Mouse (Mus musculus) neural tube, embryonic 13.5 days (tissue): ENCODE measurements around the gene Atpaf1. TPM values are rescaled to one million over a fixed set of nuclear protein-coding genes. Genes with fewer than 3 reads are reported as not detected.

Source experiments
- ATAC-seq: fragments of 200-750 bp; cut with Nextera tagmentation; 2 replicates; pipeline ENCODE4 v1.8.0; 2017; ENCODE audit warnings: low read depth, mild to moderate bottlenecking, moderate TSS enrichment, moderate library complexity
- H3K27ac ChIP-seq: fragments of 300-500 bp; sonication (generic); replicated peaks from 2 replicates; pipeline ENCODE4 v1.5.1; 2015; ENCODE audit warnings: moderate library complexity, mild to moderate bottlenecking, inconsistent platforms
- H3K27me3 ChIP-seq: fragments of 300-500 bp; sonication (generic); 2 replicates; pipeline ENCODE4 v1.6.1; 2015; ENCODE audit warnings: mild to moderate bottlenecking, inconsistent platforms
- H3K36me3 ChIP-seq: fragments of 300-500 bp; sonication (generic); 2 replicates; pipeline ENCODE4 v1.6.1; 2015; ENCODE audit warnings: mild to moderate bottlenecking, inconsistent platforms
- H3K4me1 ChIP-seq: fragments of 300-500 bp; sonication (generic); replicated peaks from 2 replicates; pipeline ENCODE4 v1.6.1; 2015; ENCODE audit warnings: inconsistent platforms
- H3K4me2 ChIP-seq: fragments of 300-500 bp; sonication (generic); 2 replicates; pipeline ENCODE4 v1.6.1; 2015; ENCODE audit warnings: inconsistent platforms, mild to moderate bottlenecking, moderate library complexity
- H3K4me3 ChIP-seq: fragments of 300-500 bp; sonication (generic); 2 replicates; pipeline ENCODE4 v1.5.1; 2015; ENCODE audit warnings: mild to moderate bottlenecking, inconsistent platforms
- H3K9ac ChIP-seq: fragments of 300-500 bp; sonication (generic); 2 replicates; pipeline ENCODE4 v1.6.1; 2015; ENCODE audit warnings: moderate library complexity, mild to moderate bottlenecking, inconsistent platforms
- H3K9me3 ChIP-seq: fragments of 300-500 bp; sonication (generic); 2 replicates; pipeline ENCODE4 v1.6.1; 2016; ENCODE audit warnings: inconsistent platforms
- WGBS: fragments of 180-500 bp; shearing (Covaris S2); methylation state at CpG from one replicate; pipeline ENCODE4 v1.1.7; 2015; 5-methylcytosine and 5-hydroxymethylcytosine counted together
- polyA plus RNA-seq: library from polyadenylated mRNA; unstranded; fragments of >200 nt; fragmentation: Nextera tagmentation; extraction: Ambion mirVana; gene quantifications from 2 replicates; pipeline ENCODE4 v1.2.1, GENCODE M21; 2015

Atpaf1 gene
- 32.1 and 38.9 TPM in 2 replicates for polyA plus RNA-seq

DNA sequence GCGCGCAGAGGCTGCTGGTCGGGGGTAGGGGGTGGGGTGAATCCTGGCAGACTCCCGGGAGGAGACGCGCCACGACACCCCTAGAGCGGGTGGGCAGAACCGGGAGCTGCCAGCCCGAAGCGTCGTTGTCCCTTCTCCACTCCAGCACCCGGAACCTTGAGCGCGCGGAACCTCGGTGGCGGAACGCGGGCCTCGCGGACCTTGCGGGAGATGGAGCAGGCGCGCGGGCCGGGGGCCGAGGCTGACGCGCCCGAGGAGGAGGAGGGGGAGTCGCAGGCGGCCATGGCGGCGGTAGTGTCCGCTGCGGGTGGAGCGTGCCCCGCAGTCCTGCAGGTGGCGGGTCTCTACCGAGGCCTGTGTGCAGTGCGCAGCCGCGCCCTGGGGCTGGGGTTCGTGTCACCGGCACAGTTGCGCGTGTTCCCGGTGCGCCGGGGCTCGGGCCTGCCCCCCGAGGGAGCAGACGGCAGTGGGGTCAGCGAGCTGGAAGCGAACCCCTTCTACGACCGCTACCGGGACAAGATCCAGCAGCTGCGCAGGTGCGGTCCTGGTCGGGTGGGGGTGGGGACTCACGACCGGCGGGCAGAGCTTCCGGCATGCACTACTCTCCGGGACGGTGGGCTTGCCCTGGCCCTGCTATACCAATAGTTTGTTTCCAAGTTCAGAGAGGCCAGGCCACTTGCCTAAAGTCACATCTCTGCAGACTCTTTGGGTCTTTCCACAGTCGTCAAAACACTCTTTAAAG, at the start of gene Atpaf1:
Gene Atpaf1 (plus strand): TSS at position 44 of the 742 bp plus-strand sequence.
- ATAC-seq: peak; percentile 93
- peak within 1 kb of the TSS; percentile 71 for H3K4me2 ChIP-seq
- no peaks in the 10 kb centered on the region for H3K9me3 ChIP-seq
- H3K27me3 ChIP-seq: no peaks in the 10 kb centered on the region
- peaks cover 13% of the 10 kb centered on the region for H3K36me3 ChIP-seq
- peak within 1 kb of the TSS; percentile 52; the same call in 1 of the 2 replicates for H3K27ac ChIP-seq
- peaks cover 19% of the 10 kb centered on the region for H3K4me1 ChIP-seq
- peak within 1 kb of the TSS; percentile 72 for H3K4me3 ChIP-seq
- H3K9ac ChIP-seq: peak within 1 kb of the TSS; percentile 83
- under 1% methylated on average over 67 of the region's 69 CpGs for WGBS

DNA sequence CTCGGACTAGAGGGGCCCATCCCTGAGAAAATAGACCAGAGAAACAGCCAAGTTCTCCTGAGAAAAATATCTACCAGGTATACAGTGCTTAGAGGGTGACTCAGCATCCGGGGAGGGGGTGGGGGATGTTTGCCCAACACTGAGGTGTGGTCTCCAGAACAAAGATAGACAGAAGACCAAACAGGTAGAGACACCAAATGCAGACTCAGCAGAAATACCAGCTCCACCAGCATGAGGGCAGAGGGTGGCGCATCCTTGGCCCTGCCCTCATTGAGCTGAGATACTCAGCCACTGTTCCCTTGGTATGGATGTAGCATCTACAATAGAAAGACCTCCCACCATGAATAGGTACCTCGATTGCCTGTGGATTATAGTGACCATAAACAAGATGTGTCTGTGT, 49.7 kb upstream of the Atpaf1 start:
- Histone ChIP-seq H3K27me3 (peaks cover 25% of the 10 kb centered on the region), H3K27ac (no peak overlapping the region), H3K9ac (no peak overlapping the region), H3K9me3 (no peaks in the 10 kb centered on the region), H3K36me3 (peaks cover under 1% of the 10 kb centered on the region), H3K4me3 (no peak overlapping the region), H3K4me1 (peaks cover 24% of the 10 kb centered on the region), H3K4me2 (no peak overlapping the region)
- no peak for ATAC-seq
- 63% methylated on average over 4 of the region's 4 CpGs for WGBS

DNA sequence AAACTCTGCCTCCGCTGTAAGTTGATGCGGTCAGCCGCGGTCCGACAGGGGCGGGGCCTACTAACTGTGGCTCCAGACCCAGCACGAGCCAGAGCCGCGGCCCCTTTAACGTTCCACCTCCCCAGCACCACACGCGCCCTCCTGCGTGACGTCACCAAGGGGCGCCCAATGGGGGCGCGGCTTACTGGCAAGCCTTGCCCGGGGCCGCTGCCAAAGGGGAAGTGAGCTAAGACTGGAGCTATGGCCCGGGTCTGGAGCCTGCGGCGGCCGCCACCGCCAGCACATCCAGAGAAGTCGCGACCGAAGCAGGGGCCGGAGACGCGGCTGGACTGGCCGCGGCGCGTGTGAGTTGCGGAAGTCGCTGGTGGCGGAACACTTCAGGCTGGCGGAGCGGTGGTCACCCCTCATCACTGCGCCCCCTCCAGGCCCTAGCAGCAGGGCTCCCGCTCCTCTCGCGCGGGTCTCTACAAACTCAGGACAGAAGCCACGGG, 47.0 kb upstream of the Atpaf1 start, which contains the start of gene Efcab14:
Gene Efcab14 (plus strand): TSS at position 194 of the 491 bp plus-strand sequence.
- Histone ChIP-seq H3K4me2 (peak within 1 kb of the TSS; percentile 88), H3K4me1 (peaks cover 28% of the 10 kb centered on the region), H3K9me3 (no peaks in the 10 kb centered on the region), H3K4me3 (peak within 1 kb of the TSS; percentile 78), H3K27me3 (peaks cover 12% of the 10 kb centered on the region), H3K9ac (peak within 1 kb of the TSS; percentile 92), H3K27ac (peak within 1 kb of the TSS; percentile 89), H3K36me3 (peaks cover 26% of the 10 kb centered on the region)
- ATAC-seq: peak; percentile 99
- WGBS: under 1% methylated on average over 45 of the region's 45 CpGs

DNA sequence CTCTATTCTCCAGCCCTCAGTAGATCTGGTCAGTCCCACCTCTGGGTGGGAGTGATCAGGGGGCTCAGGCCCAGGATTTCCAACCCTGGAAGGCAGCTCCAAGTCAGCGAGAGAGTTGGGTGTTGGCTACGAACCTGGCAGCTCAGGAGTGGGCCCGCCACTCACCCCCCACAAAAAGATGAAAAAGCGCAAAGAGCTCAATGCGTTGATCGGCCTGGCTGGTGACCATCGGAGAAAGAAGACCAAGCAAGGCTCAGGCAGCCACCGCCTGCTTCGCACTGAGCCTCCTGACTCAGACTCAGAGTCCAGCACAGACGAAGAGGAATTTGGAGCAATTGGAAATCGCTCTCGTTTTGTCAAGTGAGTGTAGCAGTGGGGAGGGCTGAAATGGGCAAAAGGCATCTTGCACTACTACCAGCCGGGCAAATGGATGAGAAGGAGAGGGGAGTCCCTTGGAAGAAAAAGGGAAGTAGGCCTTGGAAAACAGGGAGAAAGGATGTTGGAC, 46.1 kb upstream of the Atpaf1 start:
- H3K4me3 ChIP-seq: peak overlapping the region; percentile 78
- H3K36me3 ChIP-seq: peaks cover 34% of the 10 kb centered on the region
- no peaks in the 10 kb centered on the region for H3K9me3 ChIP-seq
- WGBS: 52% methylated on average over 13 of the region's 13 CpGs
- H3K4me1 ChIP-seq: peaks cover 28% of the 10 kb centered on the region
- H3K4me2 ChIP-seq: peak overlapping the region; percentile 88
- peak overlapping the region; percentile 92 for H3K9ac ChIP-seq
- ATAC-seq: no peak
- H3K27ac ChIP-seq: no peak overlapping the region
- peaks cover 11% of the 10 kb centered on the region for H3K27me3 ChIP-seq

DNA sequence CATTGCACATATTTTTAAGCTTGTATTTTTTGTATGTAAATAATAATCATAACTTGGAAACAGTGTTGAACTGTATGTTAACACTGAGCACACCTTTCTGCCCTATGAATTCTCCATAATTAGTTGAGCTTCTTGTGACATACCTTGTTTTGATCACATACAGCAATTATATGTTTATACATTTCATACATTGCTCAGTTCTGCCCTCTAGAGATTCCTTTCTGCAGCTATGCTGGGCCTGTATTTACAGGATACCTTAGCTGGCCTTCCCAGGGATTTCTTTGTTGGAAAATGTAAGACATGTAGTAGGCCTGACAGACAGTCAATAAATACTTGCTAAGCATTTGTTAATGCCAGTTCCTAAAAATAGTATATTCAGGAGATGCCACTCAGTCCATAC, 42.0 kb upstream of the Atpaf1 start:
- Histone ChIP-seq H3K36me3 (peaks cover 53% of the 10 kb centered on the region), H3K27ac (no peak overlapping the region), H3K27me3 (no peaks in the 10 kb centered on the region), H3K9ac (no peak overlapping the region), H3K4me3 (no peak overlapping the region), H3K9me3 (no peaks in the 10 kb centered on the region), H3K4me1 (peaks cover 24% of the 10 kb centered on the region), H3K4me2 (no peak overlapping the region)
- no peak for ATAC-seq

DNA sequence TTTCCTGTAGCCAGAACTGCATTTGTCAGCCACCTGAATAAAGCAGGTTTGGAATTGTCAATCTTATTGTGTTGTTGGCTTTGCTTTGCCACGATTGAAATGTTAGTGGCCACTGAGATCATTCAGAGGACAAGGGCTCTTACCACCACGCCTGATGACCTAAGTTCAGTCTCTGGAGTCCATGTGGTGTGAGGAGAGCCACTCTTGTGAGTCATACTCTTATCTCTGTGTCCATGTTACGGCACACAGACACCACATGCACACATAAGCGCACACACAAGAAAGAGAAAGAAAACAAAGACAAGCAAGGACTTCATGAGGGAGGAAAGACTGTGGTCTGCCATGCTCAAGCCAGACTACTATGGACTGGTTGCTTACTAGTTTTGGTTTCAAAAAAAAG, 41.5 kb upstream of the Atpaf1 start:
- H3K9ac ChIP-seq: no peak overlapping the region
- no peak overlapping the region for H3K27ac ChIP-seq
- H3K4me1 ChIP-seq: peaks cover 22% of the 10 kb centered on the region
- WGBS: 88% methylated on average over 4 of the region's 4 CpGs
- peaks cover 54% of the 10 kb centered on the region for H3K36me3 ChIP-seq
- no peak for ATAC-seq
- no peaks in the 10 kb centered on the region for H3K9me3 ChIP-seq
- no peak overlapping the region for H3K4me3 ChIP-seq
- no peaks in the 10 kb centered on the region for H3K27me3 ChIP-seq
- H3K4me2 ChIP-seq: no peak overlapping the region

DNA sequence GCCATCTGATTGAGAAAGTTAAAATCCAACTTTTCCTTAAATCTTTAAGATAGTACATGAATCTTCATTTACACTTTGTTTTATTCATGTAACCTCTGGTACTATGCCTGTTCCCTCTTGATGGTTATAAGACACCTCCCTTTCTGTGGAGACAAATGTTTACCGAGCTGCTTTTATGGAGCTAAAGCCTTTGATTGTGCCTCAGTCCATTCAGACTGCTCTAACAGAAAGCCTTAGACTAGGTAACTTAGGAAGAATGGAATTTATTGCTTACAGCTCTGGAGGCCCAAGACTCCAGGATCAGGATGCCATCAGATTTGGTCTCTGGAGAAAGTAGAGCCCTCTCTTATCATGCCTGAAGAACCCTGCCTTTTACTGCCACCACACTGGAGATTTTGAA, 36.4 kb upstream of the Atpaf1 start:
- H3K4me2 ChIP-seq: no peak overlapping the region
- 7% methylated on average over 1 of the region's 1 CpGs for WGBS
- H3K9ac ChIP-seq: no peak overlapping the region
- H3K36me3 ChIP-seq: peaks cover 50% of the 10 kb centered on the region
- no peak overlapping the region for H3K27ac ChIP-seq
- H3K9me3 ChIP-seq: no peaks in the 10 kb centered on the region
- ATAC-seq: no peak
- no peaks in the 10 kb centered on the region for H3K27me3 ChIP-seq
- H3K4me1 ChIP-seq: no peaks in the 10 kb centered on the region
- no peak overlapping the region for H3K4me3 ChIP-seq

DNA sequence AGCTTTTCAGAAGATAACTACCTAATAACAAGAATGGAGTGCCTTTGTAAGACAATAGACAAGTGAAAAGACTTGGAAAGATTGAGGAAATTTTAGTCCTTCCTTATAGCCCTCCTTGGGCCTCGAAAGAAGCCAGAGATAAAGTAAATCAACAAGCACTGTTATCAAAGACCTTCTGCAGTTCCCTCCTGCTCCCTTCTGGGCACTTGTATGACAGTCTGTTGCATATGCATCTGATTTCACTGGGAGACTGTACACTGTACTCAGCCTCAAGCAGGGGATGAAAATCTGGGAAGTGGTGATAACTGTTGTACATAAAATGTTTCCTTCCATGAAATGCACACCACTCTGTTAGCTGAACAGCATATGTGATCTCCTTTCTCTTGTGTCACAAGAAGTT, 35.3 kb upstream of the Atpaf1 start:
- Histone ChIP-seq H3K27ac (no peak overlapping the region), H3K4me2 (no peak overlapping the region), H3K9me3 (no peaks in the 10 kb centered on the region), H3K4me1 (no peaks in the 10 kb centered on the region), H3K36me3 (peaks cover 52% of the 10 kb centered on the region), H3K27me3 (no peaks in the 10 kb centered on the region), H3K4me3 (no peak overlapping the region), H3K9ac (no peak overlapping the region)
- no peak for ATAC-seq
- WGBS: 82% methylated on average over 1 of the region's 1 CpGs

DNA sequence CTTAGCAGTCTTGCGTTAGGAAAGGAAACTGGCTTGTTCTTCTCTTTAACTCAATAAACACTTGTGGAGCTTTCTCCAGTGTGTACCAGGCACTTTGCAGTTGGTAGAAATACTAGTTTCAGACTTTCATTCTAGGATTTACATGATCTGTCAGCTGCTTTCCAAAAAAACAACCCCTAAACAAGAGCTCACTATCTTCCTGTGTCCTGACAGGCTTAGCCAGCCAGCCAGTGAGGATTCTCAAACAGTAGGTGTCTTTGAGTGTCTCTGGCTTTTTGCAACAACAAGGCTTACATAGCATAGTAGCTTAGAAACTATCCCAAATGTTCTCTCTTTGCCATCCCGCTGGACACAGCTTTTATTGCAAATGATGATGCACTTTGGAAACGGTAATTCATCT, 30.5 kb upstream of the Atpaf1 start:
- Histone ChIP-seq H3K9me3 (no peaks in the 10 kb centered on the region), H3K4me2 (no peak overlapping the region), H3K9ac (no peak overlapping the region), H3K27me3 (no peaks in the 10 kb centered on the region), H3K4me3 (no peak overlapping the region), H3K27ac (no peak overlapping the region), H3K36me3 (peaks cover 56% of the 10 kb centered on the region), H3K4me1 (no peaks in the 10 kb centered on the region)
- 90% methylated on average over 3 of the region's 3 CpGs for WGBS
- ATAC-seq: no peak

DNA sequence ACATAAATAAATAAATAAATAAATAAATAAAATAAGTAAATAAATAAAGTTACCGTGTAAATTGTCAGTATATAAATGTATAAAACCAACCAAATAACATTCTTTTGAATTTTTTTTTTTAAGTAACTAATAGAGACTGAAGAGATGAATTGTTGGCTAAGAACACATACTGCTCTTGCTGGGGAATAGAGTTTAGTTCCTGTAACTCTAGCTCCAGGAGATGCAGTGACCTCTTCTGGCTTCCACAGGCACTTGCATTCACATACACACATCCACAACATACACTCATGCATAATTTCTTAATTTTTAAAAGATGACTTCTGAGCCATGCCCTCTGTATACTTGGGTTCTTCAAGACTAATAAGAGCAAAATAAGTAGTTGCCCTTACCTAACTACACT, 29.8 kb upstream of the Atpaf1 start:
- ATAC-seq: no peak
- Histone ChIP-seq H3K27me3 (no peaks in the 10 kb centered on the region), H3K27ac (no peak overlapping the region), H3K4me2 (no peak overlapping the region), H3K36me3 (peaks cover 56% of the 10 kb centered on the region), H3K4me1 (no peaks in the 10 kb centered on the region), H3K9me3 (no peaks in the 10 kb centered on the region), H3K9ac (no peak overlapping the region), H3K4me3 (no peak overlapping the region)
- WGBS: 98% methylated on average over 1 of the region's 1 CpGs

DNA sequence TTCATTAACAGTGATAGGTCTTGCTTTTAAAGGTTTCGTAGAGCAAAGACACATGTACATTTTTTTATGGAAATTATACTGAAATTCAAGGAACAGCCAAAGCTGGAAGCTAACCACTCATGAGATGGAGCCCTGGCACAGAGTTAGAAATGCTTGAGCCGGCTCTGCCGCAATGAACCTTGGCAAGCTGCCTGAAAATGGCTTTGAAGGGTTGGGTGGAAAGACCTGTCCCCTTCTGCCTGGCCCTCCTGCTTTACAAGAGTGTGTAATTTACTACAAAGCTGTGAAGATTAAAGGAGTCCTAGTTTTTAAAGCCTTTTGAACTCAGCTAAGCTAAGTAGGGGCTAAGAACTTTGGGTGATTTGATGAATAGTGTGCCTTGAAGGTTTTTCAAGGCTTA, 23.4 kb upstream of the Atpaf1 start:
- Histone ChIP-seq H3K27me3 (no peaks in the 10 kb centered on the region), H3K9me3 (no peaks in the 10 kb centered on the region), H3K36me3 (peaks cover 70% of the 10 kb centered on the region), H3K4me2 (no peak overlapping the region), H3K4me3 (no peak overlapping the region), H3K4me1 (no peaks in the 10 kb centered on the region), H3K27ac (no peak overlapping the region), H3K9ac (no peak overlapping the region)
- WGBS: 43% methylated on average over 3 of the region's 3 CpGs
- no peak for ATAC-seq

DNA sequence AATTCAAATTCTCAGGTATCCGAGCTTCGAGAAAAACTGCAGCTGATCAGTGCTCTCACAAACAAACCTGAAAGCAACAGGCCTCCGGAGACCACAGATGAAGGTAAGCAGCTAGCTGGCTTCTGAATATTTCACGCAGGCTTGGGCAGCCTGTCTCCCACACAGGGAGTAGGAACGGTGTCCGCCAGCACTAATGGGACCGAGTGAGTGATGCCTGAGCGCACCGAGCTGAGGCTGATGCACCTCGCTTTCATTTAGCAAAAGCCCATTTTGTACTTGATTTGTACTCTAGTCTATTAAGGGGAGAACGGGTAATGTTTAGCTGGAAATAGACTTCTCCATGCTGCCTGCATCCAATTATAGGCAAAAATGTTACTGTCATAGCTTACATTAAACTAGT, 20.0 kb upstream of the Atpaf1 start:
- H3K4me1 ChIP-seq: peaks cover 8% of the 10 kb centered on the region
- H3K9me3 ChIP-seq: no peaks in the 10 kb centered on the region
- H3K9ac ChIP-seq: no peak overlapping the region
- no peak overlapping the region for H3K4me3 ChIP-seq
- H3K4me2 ChIP-seq: no peak overlapping the region
- H3K27me3 ChIP-seq: no peaks in the 10 kb centered on the region
- ATAC-seq: no peak
- 87% methylated on average over 11 of the region's 11 CpGs for WGBS
- peaks cover 74% of the 10 kb centered on the region for H3K36me3 ChIP-seq
- H3K27ac ChIP-seq: no peak overlapping the region
